Mouse (Mus musculus) kidney, adult 18-20 months (tissue): ENCODE measurements around the gene Vmn1r80.
"Not testable (repeated sequence)": the region's sequence is repeated elsewhere in the genome, so short reads cannot be mapped to it uniquely, and the experiment has no call there.

Experiments
- DNase-seq: peaks from one replicate; pipeline ENCODE4 v3.0.0; 2021

Gene Vmn1r80

DNA sequence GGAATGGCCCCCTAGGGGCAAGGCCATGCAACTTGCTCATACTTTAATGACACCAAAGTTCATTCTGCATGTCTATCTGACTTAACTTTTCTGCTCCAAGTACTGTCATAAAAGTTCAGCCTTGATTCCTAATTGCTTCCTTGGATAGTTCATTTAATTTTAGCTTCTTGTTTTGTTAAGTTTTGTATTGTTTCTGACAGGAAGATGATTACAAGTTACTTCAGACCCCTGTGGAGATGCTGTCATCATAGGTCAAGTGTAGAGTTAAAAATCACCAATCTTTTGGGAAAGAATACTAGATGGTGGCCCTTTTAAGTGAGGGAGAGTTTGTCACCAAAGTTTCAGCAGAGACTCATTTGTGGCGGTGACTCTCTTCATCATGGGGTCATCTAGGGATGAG is at the start of gene Vmn1r80:
TSS of gene Vmn1r80 (plus strand) at position 301 of the 400 bp plus-strand sequence.
- no peak for DNase-seq

DNA sequence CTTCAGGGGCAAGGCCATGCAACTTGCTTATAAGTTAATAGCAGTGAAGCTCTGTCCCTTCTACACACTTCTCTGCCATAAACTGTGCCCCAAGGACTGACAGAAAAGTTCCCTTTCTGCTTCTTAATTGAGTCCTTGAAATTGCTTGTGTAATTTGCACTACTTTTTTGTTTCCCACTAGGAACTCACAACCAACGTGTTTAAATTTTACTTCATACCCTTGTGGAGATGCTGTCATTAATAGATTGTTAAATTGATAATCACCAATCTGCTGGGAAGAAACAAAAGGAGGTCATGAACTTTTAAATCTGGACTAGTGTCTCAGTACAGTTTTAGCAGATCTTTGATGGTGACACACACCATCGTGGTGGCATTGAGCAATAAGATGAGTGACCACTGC is 39.1 kb upstream of the Vmn1r80 start, which contains the start of gene Vmn1r78:
TSS of gene Vmn1r78 (plus strand) at position 301 of the 400 bp plus-strand sequence.
- DNase-seq = no peak

DNA sequence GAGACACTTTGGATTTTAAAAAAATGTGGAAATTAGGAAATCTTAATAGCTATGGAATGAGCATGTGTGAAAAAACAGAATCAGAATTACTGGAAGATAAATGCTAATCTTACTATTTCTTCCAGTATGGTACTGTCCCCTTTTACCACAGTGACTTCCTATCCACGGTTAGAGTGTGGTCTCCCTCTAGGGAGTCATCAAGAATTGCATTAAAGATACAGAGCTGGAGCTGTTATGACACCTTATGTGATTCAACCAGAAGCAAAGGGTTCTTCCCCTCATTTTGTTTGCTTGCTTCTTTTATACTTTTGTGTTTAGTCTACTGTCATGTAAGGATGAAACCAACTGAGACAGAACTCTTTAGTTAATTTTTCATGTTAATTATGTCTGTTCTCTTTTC is 32.6 kb upstream of the Vmn1r80 start:
- not testable (repeated sequence) for DNase-seq

DNA sequence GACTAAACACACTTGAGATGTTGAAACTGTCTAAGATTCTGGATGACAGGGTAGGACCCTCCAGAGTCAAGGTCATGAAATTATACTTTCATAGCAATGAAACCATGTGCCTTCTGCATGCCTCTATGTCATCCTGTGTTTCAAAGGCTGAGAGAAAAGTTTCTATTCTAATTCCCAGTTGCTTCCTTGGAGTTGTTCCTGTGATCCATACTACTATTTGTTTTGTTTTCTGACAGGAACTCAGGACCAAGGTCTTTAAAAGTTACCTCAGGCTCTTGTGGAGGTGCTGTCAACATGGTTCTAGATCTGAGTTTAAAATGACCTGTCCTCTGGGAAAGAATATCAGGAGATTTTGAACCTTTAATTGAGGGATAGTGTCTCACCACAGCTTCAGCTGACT is 18.1 kb upstream of the Vmn1r80 start, which contains the start of gene Vmn1r79:
TSS of gene Vmn1r79 (plus strand) at position 301 of the 400 bp plus-strand sequence.
- not testable (repeated sequence) for DNase-seq

DNA sequence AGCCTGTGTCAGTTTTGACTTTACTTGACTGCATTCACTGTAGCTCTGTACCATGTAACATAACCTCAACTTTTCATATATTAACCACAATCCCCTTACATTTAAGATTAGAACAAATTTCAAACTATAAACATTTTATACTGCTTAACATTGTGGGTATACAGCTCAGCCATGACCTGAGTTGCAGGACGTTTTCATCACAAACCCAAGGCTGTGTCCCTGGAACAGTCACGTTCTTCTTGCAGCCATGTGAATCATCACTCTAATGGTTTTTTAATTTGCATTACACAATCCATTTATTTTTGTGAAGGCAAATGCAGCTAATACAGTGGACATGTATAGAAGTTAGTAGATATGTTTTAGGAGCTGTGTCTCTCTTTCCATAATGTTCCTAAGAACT is 16.2 kb upstream of the Vmn1r80 start:
- not testable (repeated sequence) for DNase-seq

DNA sequence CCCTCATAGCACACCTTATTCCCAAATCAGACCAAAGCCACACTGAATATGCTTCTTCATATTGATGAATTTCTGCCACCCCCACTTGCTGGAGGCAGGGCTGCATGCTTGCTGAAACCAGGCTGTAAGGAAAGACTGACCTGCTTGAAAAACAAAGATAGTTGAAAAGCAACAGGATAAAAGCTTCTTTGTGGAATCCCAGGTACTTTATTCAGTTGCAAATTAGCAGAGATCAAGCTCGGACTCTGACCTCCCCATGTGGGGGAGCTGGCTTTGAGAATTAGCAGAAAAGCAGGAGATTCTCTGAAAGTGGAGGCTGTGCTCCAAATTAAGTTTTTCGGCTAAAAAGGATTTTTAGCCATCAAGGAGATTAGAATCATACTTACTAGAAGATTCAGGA is 15.1 kb downstream of the Vmn1r80 start:
- no peak for DNase-seq
